In the genomic region with DNA sequence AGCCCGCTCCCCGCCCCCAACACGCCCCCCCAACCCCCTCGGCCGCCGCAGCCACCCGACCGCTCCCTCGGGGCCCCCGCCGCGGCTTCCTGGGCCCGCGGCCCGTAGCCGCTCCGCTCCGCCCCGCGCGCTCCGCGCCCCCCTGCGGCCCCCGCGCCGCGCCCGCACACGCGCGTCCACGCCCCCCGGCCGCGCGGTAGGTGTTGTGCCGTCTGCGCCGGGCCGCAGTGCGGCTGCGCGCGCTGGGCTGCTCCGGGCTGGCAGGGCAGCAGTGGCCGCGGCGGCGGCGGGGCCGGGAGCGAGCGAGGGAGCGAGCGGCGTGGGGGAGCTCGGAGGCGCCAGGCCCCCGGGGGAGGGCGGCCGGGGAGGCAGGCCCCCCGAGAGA, we compare ENCODE assay signal across 8 mouse cellular contexts. TPM values are rescaled to one million over a fixed set of nuclear protein-coding genes. Genes with fewer than 3 reads are reported as not detected.
DNase-seq lines count a peak whose midpoint lies in the region; ATAC-seq lines count a peak whose summit lies in the region.

A gene (plus strand): TSS at position 245 of the 385 bp plus-strand sequence.

- DNase-seq in cerebellum, postnatal 10 days: peak; percentile 89 to 93
- DNase-seq in frontal cortex, postnatal 10 days (ENCODE audit: low spot score in 2 of 2): peak; percentile 70 to 79
- peak; percentile 77 for DNase-seq in layer of hippocampus, postnatal 36 days
- peak; percentile 77 for DNase-seq in lung, postnatal 14 days
- peak; percentile 68 for DNase-seq in retina, adult 2 months (ENCODE audit: low read depth, low spot score)
- peak; percentile 67 for DNase-seq in yolk sac, embryonic 10.5 days (ENCODE audit: low spot score)

- 2% methylated on average over 47 of the region's 63 CpGs for WGBS in hindbrain, embryonic 12.5 days

- no peaks in the 10 kb centered on the region for H3K9me3 ChIP-seq in hindbrain, embryonic 12.5 days (replicated peaks)

- peak within 1 kb of the TSS; percentile 86 for H3K4me3 ChIP-seq in hindbrain, embryonic 12.5 days

- H3K4me2 ChIP-seq in hindbrain, embryonic 12.5 days (replicated peaks): peak within 1 kb of the TSS; percentile 70

- no peaks in the 10 kb centered on the region for H3K36me3 ChIP-seq in hindbrain, embryonic 12.5 days

- peaks cover 10% of the 10 kb centered on the region for H3K4me1 ChIP-seq in hindbrain, embryonic 12.5 days

- peak within 1 kb of the TSS; percentile 92 for H3K9ac ChIP-seq in hindbrain, embryonic 12.5 days

- no peaks in the 10 kb centered on the region for H3K27me3 ChIP-seq in hindbrain, embryonic 12.5 days

- peak within 1 kb of the TSS; percentile 100 for H3K27ac ChIP-seq in hindbrain, embryonic 12.5 days

- ATAC-seq in activated CD4-positive, CD25-positive, alpha-beta regulatory T cell, adult 4 months: peak; percentile 44
- ATAC-seq in hindbrain, embryonic 12.5 days (ENCODE audit: low FRiP score): peak; percentile 91

RNA-seq across cellular contexts. Expression of the gene that starts here (rescaled TPM):
- polyA plus RNA-seq in activated CD4-positive, CD25-positive, alpha-beta regulatory T cell, adult 4 months (2017; shearing (Covaris generic)): 10 to 100 TPM; 15.6 to 21.0 TPM
- polyA plus RNA-seq in hindbrain, embryonic 12.5 days (2016; fragmentation: Nextera tagmentation; extraction: Ambion mirVana): 21.3 and 21.7 TPM in 2 replicates
- 10 to 100 TPM; 23.1 to 25.4 TPM for total RNA-seq in layer of hippocampus, postnatal 36 days (2021)

Comparison
In these comparisons a context has a peak if more than half of its experiments do, and no peak if none do; other contexts are left out.
1. Peak in every context shown above with its lines: DNase-seq, ATAC-seq, H3K4me3 ChIP-seq and H3K27ac ChIP-seq.